Mouse (Mus musculus): ENCODE measurements around the gene Slc13a5.

The Slc13a5 gene

DNA sequence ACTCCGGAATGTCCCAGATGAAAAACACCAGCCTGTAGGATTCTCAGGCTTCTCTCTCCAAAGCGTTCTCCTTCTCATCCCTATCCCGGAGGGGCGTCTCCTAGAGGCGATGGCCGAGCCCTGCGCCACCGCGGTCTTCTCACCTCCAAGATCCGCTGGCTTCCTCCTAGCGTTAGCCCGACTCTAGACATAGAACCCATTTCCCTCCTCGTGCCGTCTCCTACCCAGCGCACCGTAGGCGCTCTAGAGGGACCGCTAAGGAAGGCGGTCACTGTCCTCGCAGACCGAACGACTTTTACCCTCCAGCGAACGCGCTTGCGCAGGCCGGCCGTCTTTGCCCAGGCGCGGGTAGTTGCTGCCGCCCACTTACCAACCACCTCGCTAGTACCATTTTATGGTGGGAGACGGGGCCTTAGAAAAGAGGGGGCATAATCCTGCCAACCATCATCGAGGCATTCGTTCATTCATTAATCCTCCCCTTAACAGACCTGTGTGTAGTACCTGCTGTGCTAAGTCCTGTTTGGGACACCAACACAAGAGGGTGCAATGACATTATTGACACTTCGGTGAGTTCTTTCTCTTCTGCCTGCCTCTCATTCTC, at the start of gene Slc13a5:
Slc13a5 (minus strand) TSS at position 263 of the 601 bp plus-strand sequence.
- no peak for DNase-seq (ENCODE audit: low spot score in 2 of 2)

DNA sequence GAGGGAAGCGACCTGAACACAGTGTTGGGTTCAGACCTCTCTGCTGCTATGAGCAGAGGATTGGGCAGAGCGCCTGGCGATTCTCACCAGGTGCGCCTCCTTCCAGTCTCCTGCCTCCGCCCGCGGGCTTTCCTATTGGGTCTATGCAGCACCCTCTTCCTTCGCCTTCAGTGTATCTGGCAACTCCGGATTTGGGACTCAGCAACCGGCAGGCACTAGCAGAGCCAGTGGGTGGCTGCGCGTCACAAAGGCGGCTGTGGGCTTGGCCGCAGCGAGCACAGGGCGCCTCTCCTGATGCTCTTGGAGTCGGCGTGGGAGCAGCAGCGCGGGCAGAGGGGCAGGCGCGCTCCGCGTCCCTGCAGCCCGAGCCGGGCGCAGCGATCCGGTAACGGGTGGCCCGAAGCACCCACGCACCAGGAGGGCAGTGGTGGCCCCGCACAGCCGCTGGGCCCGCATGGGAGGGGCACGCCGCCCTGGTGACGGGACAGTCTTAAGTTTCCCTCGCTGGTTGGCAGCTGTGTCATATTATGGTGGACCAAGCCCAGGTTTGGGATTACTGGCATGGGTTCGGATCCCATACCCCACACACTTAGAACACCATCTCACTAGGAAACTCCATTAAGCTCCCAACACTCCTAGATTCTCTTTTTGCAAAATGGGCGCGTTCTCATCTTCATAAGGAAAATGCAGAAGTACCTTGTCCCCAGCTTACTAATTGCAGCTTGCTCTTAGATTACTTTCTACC, 47.3 kb upstream of the Slc13a5 start, which contains the start of gene Fbxo39:
Fbxo39 (plus strand) TSS at position 294 of the 745 bp plus-strand sequence.
- no peak for DNase-seq (ENCODE audit: low spot score in 2 of 2)

DNA sequence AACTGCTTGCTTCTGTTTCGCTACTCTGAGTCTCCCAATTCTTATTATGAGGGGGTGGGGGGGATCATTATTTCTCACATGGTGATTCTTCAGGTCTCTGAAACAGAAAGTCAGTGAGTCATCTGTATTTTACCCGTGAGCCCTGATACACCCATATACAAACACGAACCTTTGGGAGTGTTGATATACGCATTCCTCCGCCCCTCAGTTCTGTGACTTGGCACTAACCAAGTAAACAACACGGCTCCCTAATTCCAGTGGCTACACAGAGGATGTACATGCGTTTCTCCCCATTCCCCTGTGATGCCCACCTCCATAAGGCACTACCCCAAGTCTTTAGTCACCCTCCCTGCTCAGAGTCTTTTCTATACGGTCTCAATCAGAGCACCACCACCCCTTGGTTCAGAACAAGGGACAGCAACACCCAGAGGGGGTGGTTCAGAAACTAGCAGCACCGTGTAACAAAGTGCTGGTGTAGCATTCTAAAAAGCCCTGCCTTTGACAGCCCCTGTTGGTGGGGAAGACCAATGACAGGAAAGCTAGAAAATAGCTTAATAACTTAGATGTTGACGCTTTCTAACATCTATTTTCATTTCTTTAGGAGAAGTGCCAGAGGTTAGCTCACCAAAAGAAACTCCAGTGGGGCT, 44.5 kb upstream of the Slc13a5 start:
- DNase-seq (ENCODE audit: low spot score in 2 of 2), result no peak

- DNase-seq (ENCODE audit: low spot score in 2 of 2), result no peak
These were observed 43.5 kb upstream of the Slc13a5 start for GRCm38 (mm10) chr11:72310491-72310890.

- DNase-seq (ENCODE audit: low spot score in 2 of 2), result no peak
These were observed 42.0 kb upstream of the Slc13a5 start for GRCm38 (mm10) chr11:72308982-72309381.

DNA sequence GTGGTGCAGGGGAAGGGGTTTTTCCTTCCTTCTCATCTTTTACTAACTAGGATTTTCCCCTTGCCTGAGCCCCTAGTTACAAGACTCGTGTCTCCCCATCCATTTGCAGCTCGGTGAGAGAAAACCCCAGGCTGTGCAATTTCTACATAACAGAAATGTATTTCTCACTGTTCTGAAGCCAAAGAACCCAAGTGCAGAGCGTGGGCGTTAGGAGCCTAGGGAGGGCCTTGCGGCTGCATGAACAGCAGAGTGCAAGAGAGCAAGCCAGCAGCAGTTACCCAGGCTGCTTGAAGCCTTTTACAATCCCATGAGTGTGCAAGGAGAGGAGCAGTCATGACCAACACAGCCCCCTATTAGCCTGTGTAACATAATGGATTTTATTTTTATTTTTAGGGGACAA, 40.4 kb upstream of the Slc13a5 start:
- no peak for DNase-seq (ENCODE audit: low spot score in 2 of 2)

- no peak for DNase-seq (ENCODE audit: low spot score in 2 of 2)
These were observed 35.2 kb upstream of the Slc13a5 start for GRCm38 (mm10) chr11:72302230-72302629.

GRCm38 (mm10) chr11:72301334-72301733, 34.3 kb upstream of the Slc13a5 start, which contains the start of gene Xaf1:
Gene Xaf1 (plus strand): TSS chr11:72301629.
- peak; percentile 25 to 44 for DNase-seq (ENCODE audit: low spot score in 2 of 2)

DNA sequence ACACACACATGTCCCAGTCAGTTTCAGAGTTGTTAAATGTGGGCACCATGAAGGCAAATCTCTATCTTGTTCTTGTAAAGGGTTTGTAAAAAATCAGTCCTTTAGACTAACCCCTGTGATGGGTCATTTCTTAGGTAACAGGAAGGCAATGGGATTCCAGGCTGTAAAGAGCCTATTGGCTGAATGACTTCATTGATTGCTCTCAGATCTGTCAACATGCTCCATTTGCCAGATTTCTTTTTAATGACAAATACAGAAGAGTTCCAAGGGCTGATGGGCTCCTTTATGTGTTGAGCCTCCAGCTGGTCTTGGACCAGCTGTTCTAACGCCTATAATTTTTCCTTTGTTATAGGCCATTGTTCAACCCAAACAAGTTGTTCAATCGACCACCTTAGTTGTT, 26.1 kb upstream of the Slc13a5 start:
- no peak for DNase-seq (ENCODE audit: low spot score in 2 of 2)

GRCm38 (mm10) chr11:72287543-72287942, 20.5 kb upstream of the Slc13a5 start:
- DNase-seq (ENCODE audit: low spot score in 2 of 2), result no peak

- DNase-seq (ENCODE audit: low spot score in 2 of 2), result no peak
These were observed 20.1 kb upstream of the Slc13a5 start for GRCm38 (mm10) chr11:72287126-72287525.

- no peak for DNase-seq (ENCODE audit: low spot score in 2 of 2)
These were observed 19.6 kb upstream of the Slc13a5 start for GRCm38 (mm10) chr11:72286651-72287050.

- no peak for DNase-seq (ENCODE audit: low spot score in 2 of 2)
These were observed 19.0 kb upstream of the Slc13a5 start for GRCm38 (mm10) chr11:72285971-72286480.

GRCm38 (mm10) chr11:72284532-72285182, 17.6 kb upstream of the Slc13a5 start:
- no peak for DNase-seq (ENCODE audit: low spot score in 2 of 2)

DNA sequence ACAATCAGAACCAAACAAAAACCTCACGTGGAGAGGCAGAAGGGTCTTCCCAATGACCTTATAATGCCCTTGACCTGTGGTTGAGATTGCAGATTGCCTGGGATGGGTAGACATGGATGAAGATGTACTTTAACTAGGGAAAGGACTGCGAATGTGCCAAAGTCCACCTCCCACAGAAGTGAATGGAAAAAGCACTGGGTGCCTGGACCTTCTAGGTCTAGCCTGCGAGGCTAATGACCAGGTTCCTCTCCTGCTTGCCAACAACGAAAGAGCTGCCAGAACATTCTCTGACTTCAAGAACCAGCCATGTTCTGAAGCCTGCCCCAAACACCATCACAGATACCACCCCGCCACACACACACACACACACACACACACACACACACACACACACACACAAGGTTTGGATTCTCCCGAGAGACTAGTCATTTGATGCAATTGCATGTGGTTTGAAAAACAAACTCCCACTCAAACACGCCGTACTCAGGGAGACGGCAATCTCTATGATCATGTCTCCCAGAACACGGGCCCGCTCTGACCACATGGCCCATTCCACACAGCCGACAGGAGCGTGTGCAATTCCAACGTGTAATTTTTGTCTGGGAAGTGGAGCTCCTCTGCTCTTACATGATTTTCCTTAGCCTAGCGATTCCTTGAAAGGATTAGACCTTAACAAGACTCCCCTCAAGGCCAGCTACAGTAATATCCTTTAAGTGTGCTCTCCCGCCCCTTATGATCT, 16.6 kb upstream of the Slc13a5 start:
- no peak for DNase-seq (ENCODE audit: low spot score in 2 of 2)

DNA sequence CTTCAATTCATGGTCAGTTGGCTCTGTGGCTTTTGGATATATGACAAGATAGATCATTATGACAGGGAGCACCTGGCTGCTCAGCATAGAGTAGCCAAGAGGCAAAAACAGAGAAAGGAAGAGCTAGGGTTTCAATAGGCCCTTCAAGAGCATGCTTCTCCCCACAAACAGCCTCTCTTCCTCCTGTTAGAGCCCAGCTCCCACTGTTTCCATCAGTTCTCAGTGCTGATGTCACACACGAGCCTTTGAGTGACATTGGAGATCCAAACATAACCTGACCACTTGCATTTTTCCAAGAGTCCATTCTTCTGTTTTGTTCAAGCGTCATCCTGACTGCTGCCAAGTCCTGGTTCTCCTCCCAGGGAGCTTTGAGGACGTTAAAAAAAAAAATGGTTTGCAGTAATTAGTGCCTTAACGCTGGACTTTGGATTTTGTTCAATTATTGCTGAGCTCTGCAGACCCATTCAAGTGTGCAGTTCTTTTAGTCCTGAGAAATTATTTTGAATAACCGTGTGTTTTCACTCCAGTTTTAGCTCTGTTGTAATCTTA, 14.9 kb upstream of the Slc13a5 start:
- no peak for DNase-seq (ENCODE audit: low spot score in 2 of 2)

DNA sequence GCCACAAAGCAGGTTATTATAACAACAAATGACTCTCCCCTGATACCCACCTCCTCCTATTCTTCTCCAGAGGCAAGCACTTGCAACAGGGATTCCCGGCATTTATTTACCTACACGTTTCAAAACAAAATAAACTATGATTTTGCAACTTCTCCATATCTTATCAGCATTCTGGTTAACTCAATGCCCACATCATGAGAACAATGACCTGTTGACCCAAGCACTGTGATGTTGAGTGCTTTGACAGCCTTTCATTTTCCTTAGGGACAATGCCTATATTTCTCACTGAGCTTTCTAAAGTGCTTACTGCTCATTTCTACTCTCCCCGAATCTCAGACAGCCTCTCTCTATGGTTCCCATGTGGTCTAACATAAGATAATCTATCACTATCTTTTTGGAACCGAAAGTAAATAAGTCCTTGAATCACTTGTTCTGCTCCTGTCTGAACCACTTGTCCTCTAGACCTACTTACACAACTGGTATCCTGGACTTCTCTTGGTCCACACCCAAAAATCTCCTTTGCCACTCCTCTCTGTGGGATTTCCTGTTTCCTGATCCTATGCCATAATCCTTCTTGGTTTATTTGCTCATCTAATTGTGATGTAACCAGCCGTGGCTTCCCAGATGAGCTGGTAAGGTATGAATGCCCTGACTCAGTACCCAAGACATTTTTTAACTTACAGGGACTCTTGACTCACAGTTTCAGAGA, 14.3 kb upstream of the Slc13a5 start:
- DNase-seq (ENCODE audit: low spot score in 2 of 2), result no peak

- no peak for DNase-seq (ENCODE audit: low spot score in 2 of 2)
These were observed 6.3 kb upstream of the Slc13a5 start for GRCm38 (mm10) chr11:72273341-72273740.

- DNase-seq (ENCODE audit: low spot score in 2 of 2), result no peak
These were observed 4.7 kb upstream of the Slc13a5 start for GRCm38 (mm10) chr11:72271761-72272160.

- DNase-seq (ENCODE audit: low spot score in 2 of 2), result peak in 1 of 2 experiments; percentile 38
These were observed 639 bp downstream of the Slc13a5 start for GRCm38 (mm10) chr11:72266207-72266959.
